Mouse (Mus musculus) heart, embryonic 11.5 days (tissue): ENCODE results near the gene Epb41l3. TPM values are rescaled to one million over a fixed set of nuclear protein-coding genes. Genes with fewer than 3 reads are reported as not detected.

Experiments used
- ATAC-seq: fragments of 200-750 bp; cut with Nextera tagmentation; replicated peaks from 2 replicates; pipeline ENCODE4 v1.8.0; 2017; ENCODE audit warnings: moderate library complexity; ENCODE audit not compliant: insufficient number of reproducible peaks, low FRiP score, low TSS enrichment
- H3K27ac ChIP-seq: fragments of 300-500 bp; sonication (generic); 2 replicates; pipeline ENCODE4 v1.5.1; 2014; ENCODE audit warnings: mild to moderate bottlenecking, low read depth, low read length
- H3K27me3 ChIP-seq: fragments of 300-500 bp; sonication (generic); 2 replicates; pipeline ENCODE4 v1.6.1; 2014; ENCODE audit warnings: mild to moderate bottlenecking, low read length, mixed read lengths; ENCODE audit not compliant: control insufficient read depth, insufficient read depth
- H3K36me3 ChIP-seq: fragments of 300-500 bp; sonication (generic); 2 replicates; pipeline ENCODE4 v1.6.1; 2014; ENCODE audit warnings: mild to moderate bottlenecking, low read length, moderate library complexity, mixed read lengths; ENCODE audit not compliant: control insufficient read depth, insufficient read depth
- H3K4me1 ChIP-seq: fragments of 300-500 bp; sonication (generic); 2 replicates; pipeline ENCODE4 v1.6.1; 2014; ENCODE audit warnings: low read length; ENCODE audit not compliant: control insufficient read depth, insufficient read depth
- H3K4me2 ChIP-seq: fragments of 300-500 bp; sonication (generic); 2 replicates; pipeline ENCODE4 v1.6.1; 2014; ENCODE audit warnings: mild to moderate bottlenecking, moderate library complexity
- H3K4me3 ChIP-seq: fragments of 300-500 bp; sonication (generic); 2 replicates; pipeline ENCODE4 v1.5.1; 2014; ENCODE audit warnings: low read depth, low read length
- H3K9ac ChIP-seq: fragments of 300-500 bp; sonication (generic); 2 replicates; pipeline ENCODE4 v1.6.1; 2014; ENCODE audit warnings: mild to moderate bottlenecking, low read depth, low read length, moderate library complexity
- H3K9me3 ChIP-seq: fragments of 300-500 bp; sonication (generic); replicated peaks from 2 replicates; pipeline ENCODE4 v1.6.1; 2016; ENCODE audit warnings: low read length; ENCODE audit not compliant: control insufficient read depth
- WGBS: fragments of 180-500 bp; shearing (Covaris S2); extraction: QIAGEN DNeasy Blood & Tissue Kit; methylation state at CpG from one replicate; pipeline ENCODE4 v1.1.7; 2014; ENCODE audit not compliant: insufficient replicate concordance; 5-methylcytosine and 5-hydroxymethylcytosine counted together
- polyA plus RNA-seq: library from polyadenylated mRNA; unstranded; fragments of >200 nt; fragmentation: Nextera tagmentation; extraction: Ambion mirVana; gene quantifications from 2 replicates; pipeline ENCODE4 v1.2.1, GENCODE M21; 2014

The Epb41l3 gene
- polyA plus RNA-seq, 1 experiment from 2014 or later: 118 TPM

GRCm38 (mm10) chr17:69097955-69098354 lies 22.5 kb downstream of the Epb41l3 start:
- WGBS: 25% methylated on average over 7 of the region's 7 CpGs
- no peaks in the 10 kb centered on the region for H3K27me3 ChIP-seq
- no peaks in the 10 kb centered on the region for H3K4me1 ChIP-seq
- H3K36me3 ChIP-seq: no peaks in the 10 kb centered on the region
- H3K4me2 ChIP-seq: no peak overlapping the region
- no peaks in the 10 kb centered on the region for H3K9me3 ChIP-seq
- H3K27ac ChIP-seq: no peak overlapping the region
- no peak overlapping the region for H3K4me3 ChIP-seq
- no peak overlapping the region for H3K9ac ChIP-seq
- ATAC-seq: no peak

- Histone ChIP-seq H3K27ac (no peak overlapping the region), H3K36me3 (no peaks in the 10 kb centered on the region), H3K27me3 (no peaks in the 10 kb centered on the region), H3K9ac (no peak overlapping the region), H3K9me3 (no peaks in the 10 kb centered on the region), H3K4me2 (no peak overlapping the region), H3K4me1 (peaks cover 6% of the 10 kb centered on the region; the same call in 1 of the 2 replicates), H3K4me3 (no peak overlapping the region)
- WGBS: 59% methylated on average over 8 of the region's 8 CpGs
- ATAC-seq: no peak
Measured at GRCm38 (mm10) chr17:69103326-69103725, 27.8 kb downstream of the Epb41l3 start.

GRCm38 (mm10) chr17:69105035-69105798 lies 29.7 kb downstream of the Epb41l3 start:
- ATAC-seq: peak; percentile 42; the same call in 1 of the 2 replicates
- Histone ChIP-seq H3K27me3 (no peaks in the 10 kb centered on the region), H3K4me1 (peaks cover 6% of the 10 kb centered on the region; the same call in 1 of the 2 replicates), H3K4me2 (peak overlapping the region; percentile 61), H3K9ac (no peak overlapping the region), H3K4me3 (peak overlapping the region; percentile 14), H3K36me3 (no peaks in the 10 kb centered on the region), H3K9me3 (no peaks in the 10 kb centered on the region), H3K27ac (peak overlapping the region; percentile 4; the same call in 1 of the 2 replicates)
- WGBS: 15% methylated on average over 14 of the region's 14 CpGs

GRCm38 (mm10) chr17:69105799-69106401 lies 30.4 kb downstream of the Epb41l3 start:
- no peak overlapping the region for H3K27ac ChIP-seq
- no peaks in the 10 kb centered on the region for H3K36me3 ChIP-seq
- no peak overlapping the region for H3K9ac ChIP-seq
- no peaks in the 10 kb centered on the region for H3K9me3 ChIP-seq
- peak overlapping the region; percentile 61 for H3K4me2 ChIP-seq
- peak overlapping the region; percentile 14 for H3K4me3 ChIP-seq
- H3K4me1 ChIP-seq: peaks cover 6% of the 10 kb centered on the region; the same call in 1 of the 2 replicates
- WGBS: 10% methylated on average over 5 of the region's 5 CpGs
- ATAC-seq: no peak
- no peaks in the 10 kb centered on the region for H3K27me3 ChIP-seq

GRCm38 (mm10) chr17:69109216-69109615 lies 33.7 kb downstream of the Epb41l3 start:
- Histone ChIP-seq H3K36me3 (no peaks in the 10 kb centered on the region), H3K9me3 (no peaks in the 10 kb centered on the region), H3K4me2 (no peak overlapping the region), H3K27ac (no peak overlapping the region), H3K9ac (no peak overlapping the region), H3K4me3 (no peak overlapping the region), H3K27me3 (no peaks in the 10 kb centered on the region), H3K4me1 (peaks cover 6% of the 10 kb centered on the region; the same call in 1 of the 2 replicates)
- WGBS: 62% methylated on average over 6 of the region's 6 CpGs
- no peak for ATAC-seq

GRCm38 (mm10) chr17:69112232-69112631 lies 36.7 kb downstream of the Epb41l3 start:
- ATAC-seq: no peak

GRCm38 (mm10) chr17:69119183-69119582 lies 43.7 kb downstream of the Epb41l3 start:
- H3K4me1 ChIP-seq: peaks cover 5% of the 10 kb centered on the region; the same call in 1 of the 2 replicates
- no peaks in the 10 kb centered on the region for H3K9me3 ChIP-seq
- ATAC-seq: no peak
- no peaks in the 10 kb centered on the region for H3K36me3 ChIP-seq
- no peak overlapping the region for H3K9ac ChIP-seq
- no peak overlapping the region for H3K4me3 ChIP-seq
- no peak overlapping the region for H3K4me2 ChIP-seq
- H3K27me3 ChIP-seq: no peaks in the 10 kb centered on the region
- H3K27ac ChIP-seq: no peak overlapping the region
- 82% methylated on average over 8 of the region's 8 CpGs for WGBS

More at GRCm38 (mm10) chr17:69112232-69112631, 36.7 kb downstream of the Epb41l3 start:
- no peaks in the 10 kb centered on the region for H3K36me3 ChIP-seq
- no peak overlapping the region for H3K4me2 ChIP-seq
- H3K9ac ChIP-seq: no peak overlapping the region
- H3K27ac ChIP-seq: no peak overlapping the region
- WGBS: 79% methylated on average over 2 of the region's 2 CpGs
- H3K9me3 ChIP-seq: no peaks in the 10 kb centered on the region
- no peak overlapping the region for H3K4me3 ChIP-seq
- H3K27me3 ChIP-seq: no peaks in the 10 kb centered on the region
- H3K4me1 ChIP-seq: no peaks in the 10 kb centered on the region

GRCm38 (mm10) chr17:69120533-69121358 lies 45.3 kb downstream of the Epb41l3 start:
- no peaks in the 10 kb centered on the region for H3K9me3 ChIP-seq
- 3% methylated on average over 19 of the region's 19 CpGs for WGBS
- H3K27me3 ChIP-seq: no peaks in the 10 kb centered on the region
- H3K36me3 ChIP-seq: no peaks in the 10 kb centered on the region
- H3K9ac ChIP-seq: peak overlapping the region; percentile 53; the same call in 1 of the 2 replicates
- peak overlapping the region; percentile 72 for H3K4me2 ChIP-seq
- peaks cover 5% of the 10 kb centered on the region; the same call in 1 of the 2 replicates for H3K4me1 ChIP-seq
- peak overlapping the region; percentile 41 for H3K4me3 ChIP-seq
- 0 out of 2 replicates have a peak overlapping the region, but pooled peaks have one; percentile 30 for H3K27ac ChIP-seq
- ATAC-seq: peak; percentile 75
